Mouse (Mus musculus) lung, postnatal 0 days (tissue): ENCODE measurements around the gene Pfdn5. TPM values are rescaled to one million over a fixed set of nuclear protein-coding genes. Genes with fewer than 3 reads are reported as not detected.

Source experiments
- ATAC-seq: fragments of 200-750 bp; cut with Nextera tagmentation; 2 replicates; pipeline ENCODE4 v1.8.0; 2017; ENCODE audit warnings: moderate library complexity
- DNase-seq: peaks from one replicate; pipeline ENCODE4 v3.0.0-alpha.2; 2016; ENCODE audit warnings: low spot score
- H3K27ac ChIP-seq: fragments of 300-500 bp; sonication (generic); 2 replicates; pipeline ENCODE4 v1.5.1; 2014; ENCODE audit warnings: antibody characterized with exemption, mild to moderate bottlenecking, low read length, mixed read lengths
- H3K27me3 ChIP-seq: fragments of 300-500 bp; sonication (generic); replicated peaks from 2 replicates; pipeline ENCODE4 v1.6.1; 2014; ENCODE audit warnings: low read length, mixed read lengths; ENCODE audit not compliant: insufficient read depth
- H3K36me3 ChIP-seq: fragments of 300-500 bp; sonication (generic); 2 replicates; pipeline ENCODE4 v1.6.1; 2014; ENCODE audit warnings: low read length, mixed read lengths; ENCODE audit not compliant: insufficient read depth
- H3K4me1 ChIP-seq: fragments of 300-500 bp; sonication (generic); 2 replicates; pipeline ENCODE4 v1.6.1; 2014; ENCODE audit warnings: antibody characterized with exemption, low read depth, low read length, mixed read lengths; ENCODE audit not compliant: insufficient read depth
- H3K4me2 ChIP-seq: fragments of 300-500 bp; sonication (generic); replicated peaks from 2 replicates; pipeline ENCODE4 v1.6.1; 2014; ENCODE audit warnings: low read depth, mild to moderate bottlenecking, low read length, moderate library complexity, mixed read lengths
- H3K4me3 ChIP-seq: fragments of 300-500 bp; sonication (generic); 2 replicates; pipeline ENCODE4 v1.5.1; 2014; ENCODE audit warnings: low read depth, low read length
- H3K9ac ChIP-seq: fragments of 300-500 bp; sonication (generic); replicated peaks from 2 replicates; pipeline ENCODE4 v1.6.1; 2014; ENCODE audit warnings: low read depth, mild to moderate bottlenecking
- H3K9me3 ChIP-seq: fragments of 300-500 bp; sonication (generic); 2 replicates; pipeline ENCODE4 v1.6.1; 2016; ENCODE audit warnings: low read length, mixed read lengths
- CTCF ChIP-seq: IDR thresholded peaks from 2 replicates; pipeline ENCODE4 v1.5.1; 2016; ENCODE audit warnings: antibody characterized with exemption, mild to moderate bottlenecking
- EP300 ChIP-seq: IDR thresholded peaks from 2 replicates; pipeline ENCODE4 v1.6.1; 2016; ENCODE audit warnings: antibody characterized with exemption, mild to moderate bottlenecking, control low read depth
- WGBS: fragments of 180-500 bp; shearing (Covaris S2); extraction: QIAGEN DNeasy Blood & Tissue Kit; methylation state at CpG from one replicate; pipeline ENCODE4 v1.1.7; 2014; 5-methylcytosine and 5-hydroxymethylcytosine counted together
- polyA plus RNA-seq: library from polyadenylated mRNA; unstranded; fragments of >200 nt; fragmentation: Nextera tagmentation; extraction: Ambion mirVana; gene quantifications from 2 replicates; pipeline ENCODE4 v1.2.1, GENCODE M21; 2015

The Pfdn5 gene
- polyA plus RNA-seq, 1 experiment from 2014 or later, result 467 TPM

GRCm38 (mm10) chr15:102344490-102344889, 18.6 kb downstream of the Pfdn5 start:
- H3K9me3 ChIP-seq, result no peaks in the 10 kb centered on the region
- DNase-seq (no peak), ATAC-seq (no peak)
- H3K4me1 ChIP-seq, result no peaks in the 10 kb centered on the region
- WGBS, result 89% methylated on average over 3 of the region's 3 CpGs
- H3K4me3 ChIP-seq, result no peak overlapping the region
- H3K27me3 ChIP-seq, result no peaks in the 10 kb centered on the region
- no peak overlapping the region for H3K4me2 ChIP-seq
- no peak overlapping the region for H3K9ac ChIP-seq
- no peak overlapping the region for H3K27ac ChIP-seq
- TF ChIP-seq CTCF, result no peak
- TF ChIP-seq EP300, result no peak
- H3K36me3 ChIP-seq, result 0 out of 2 replicates have a peak, but pooled peaks cover 4% of the 10 kb centered on the region

DNA sequence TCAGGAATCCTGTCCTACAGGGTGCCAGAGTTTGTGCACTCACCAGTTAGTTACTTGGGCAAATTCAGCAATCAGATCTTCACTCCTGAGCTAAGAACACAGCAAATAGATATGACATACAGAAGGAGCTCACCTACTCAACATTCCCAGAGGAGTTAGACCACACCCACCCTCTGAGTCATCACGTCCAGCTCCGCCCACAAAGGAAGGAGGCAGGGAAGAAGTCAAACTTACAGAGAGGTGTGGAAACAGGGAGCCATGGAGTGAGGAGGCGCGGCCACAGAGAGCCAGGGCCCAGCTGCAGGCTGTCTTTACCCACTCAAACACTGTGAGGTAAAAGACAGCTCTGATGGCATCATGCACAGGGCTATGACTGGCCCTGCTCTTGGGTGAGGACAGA, 20.5 kb downstream of the Pfdn5 start:
- no peak for TF ChIP-seq CTCF
- no peak for TF ChIP-seq EP300

DNA sequence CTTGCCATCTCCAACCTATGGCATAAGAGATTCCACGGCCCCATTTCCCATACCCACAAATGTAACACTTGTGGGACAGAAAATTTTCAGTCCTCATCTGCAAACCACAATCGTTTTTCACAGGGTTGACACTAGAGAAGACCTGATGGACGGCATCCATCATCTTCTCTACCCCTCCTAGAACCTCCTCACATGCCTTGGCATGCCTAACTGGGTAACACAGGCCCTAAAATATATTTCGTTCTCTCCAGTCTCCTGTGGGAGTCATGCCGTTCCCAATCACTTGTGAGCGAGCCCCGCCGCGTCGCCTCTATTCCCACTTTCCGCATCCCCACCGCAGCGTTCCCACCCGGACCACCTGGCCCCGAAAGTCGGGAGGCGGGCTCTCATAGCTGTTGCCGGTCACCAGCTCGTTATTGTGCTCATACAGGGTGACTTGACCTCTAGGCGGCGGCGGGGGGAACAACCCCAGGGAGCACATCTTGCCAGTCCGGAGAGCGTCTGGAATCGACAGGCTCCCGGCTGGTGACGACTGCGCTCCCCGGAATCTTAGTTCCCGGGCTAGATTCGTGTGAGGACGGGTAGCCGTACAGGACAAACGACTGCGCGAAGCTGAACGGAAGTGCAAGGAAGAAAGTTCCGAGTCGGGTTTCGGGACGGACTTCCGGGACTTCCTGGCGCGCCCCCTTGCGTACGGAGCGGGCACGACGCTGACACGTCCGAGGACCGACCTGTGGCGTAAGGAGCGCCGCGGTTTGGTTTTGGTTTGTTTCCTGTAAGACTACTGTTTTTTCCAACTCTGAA, 24.4 kb downstream of the Pfdn5 start, which contains the start of gene Aaas:
Aaas (minus strand) TSS at position 634 of the 804 bp plus-strand sequence.
- no peaks in the 10 kb centered on the region for H3K9me3 ChIP-seq
- peak within 1 kb of the TSS; percentile 74 for H3K4me3 ChIP-seq
- peak; percentile 91 for ATAC-seq
- under 1% methylated on average over 56 of the region's 56 CpGs for WGBS
- H3K4me1 ChIP-seq, result peaks cover 3% of the 10 kb centered on the region; the same call in 1 of the 2 replicates
- H3K27me3 ChIP-seq, result no peaks in the 10 kb centered on the region
- H3K4me2 ChIP-seq, result peak within 1 kb of the TSS; percentile 93
- DNase-seq, result peak; percentile 98
- H3K27ac ChIP-seq, result peak within 1 kb of the TSS; percentile 81
- no peaks in the 10 kb centered on the region for H3K36me3 ChIP-seq
- peak within 1 kb of the TSS; percentile 69 for H3K9ac ChIP-seq
- TF ChIP-seq EP300, result no peak
- TF ChIP-seq CTCF, result peak; percentile 87

More for the DNA sequence above, 20.5 kb downstream of the Pfdn5 start:
- ATAC-seq, result no peak
- Histone ChIP-seq H3K4me1 (0 out of 2 replicates have a peak, but pooled peaks cover 3% of the 10 kb centered on the region), H3K27ac (no peak overlapping the region), H3K9me3 (no peaks in the 10 kb centered on the region), H3K4me2 (no peak overlapping the region), H3K27me3 (no peaks in the 10 kb centered on the region), H3K4me3 (no peak overlapping the region), H3K36me3 (0 out of 2 replicates have a peak, but pooled peaks cover 4% of the 10 kb centered on the region), H3K9ac (no peak overlapping the region)
- no peak for DNase-seq
- WGBS, result 53% methylated on average over 4 of the region's 4 CpGs

DNA sequence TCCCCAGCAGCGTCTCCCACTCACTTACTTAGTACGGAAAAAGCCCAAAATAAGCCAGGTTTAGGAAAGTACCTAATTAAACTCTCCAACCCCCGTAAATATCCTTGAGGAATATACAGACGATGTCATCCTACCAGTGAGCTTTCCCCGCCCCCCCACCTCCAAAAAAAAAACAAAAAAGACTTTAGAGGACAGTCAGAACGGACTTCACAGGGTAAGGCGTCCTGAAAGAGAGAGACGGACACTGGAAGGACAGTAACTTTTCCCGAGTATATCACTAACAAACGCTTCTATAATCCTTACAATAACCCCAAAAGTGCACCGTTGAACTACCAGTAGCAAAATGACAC, 25.0 kb downstream of the Pfdn5 start:
- Histone ChIP-seq H3K27ac (peak overlapping the region; percentile 81), H3K4me2 (peak overlapping the region; percentile 93), H3K9ac (peak overlapping the region; percentile 69; the same call in 1 of the 2 replicates), H3K27me3 (no peaks in the 10 kb centered on the region), H3K4me3 (peak overlapping the region; percentile 74), H3K4me1 (peaks cover 8% of the 10 kb centered on the region), H3K9me3 (no peaks in the 10 kb centered on the region), H3K36me3 (no peaks in the 10 kb centered on the region)
- no peak for TF ChIP-seq CTCF
- TF ChIP-seq EP300, result no peak
- WGBS, result 7% methylated on average over 11 of the region's 11 CpGs
- ATAC-seq, result peak; percentile 57
- peak; percentile 34 for DNase-seq

DNA sequence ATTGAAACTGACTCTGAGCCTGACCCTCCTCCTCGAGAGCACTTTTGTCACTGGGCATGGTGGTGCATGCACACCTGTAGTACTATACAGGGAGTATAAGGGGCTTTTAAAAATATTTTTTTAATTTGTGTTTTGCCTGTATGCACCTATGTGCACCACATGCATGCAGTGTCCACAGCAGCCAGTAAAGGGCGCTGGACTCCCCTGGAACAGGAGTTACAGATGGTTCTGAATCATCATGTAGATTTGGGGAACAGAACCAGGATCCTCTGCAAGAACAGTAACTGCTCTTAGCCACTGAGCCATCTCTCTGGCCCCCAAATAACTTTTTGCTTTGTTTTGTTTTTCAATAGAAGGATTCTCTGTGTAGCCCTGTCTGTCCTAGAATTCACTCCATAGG, 26.3 kb downstream of the Pfdn5 start:
- H3K4me1 ChIP-seq, result peaks cover 10% of the 10 kb centered on the region
- H3K4me2 ChIP-seq, result no peak overlapping the region
- H3K27me3 ChIP-seq, result no peaks in the 10 kb centered on the region; the same call in 1 of the 2 replicates
- H3K27ac ChIP-seq, result no peak overlapping the region
- no peaks in the 10 kb centered on the region for H3K9me3 ChIP-seq
- H3K4me3 ChIP-seq, result no peak overlapping the region
- DNase-seq, result no peak
- 58% methylated on average over 2 of the region's 2 CpGs for WGBS
- no peak for ATAC-seq
- peak; percentile 52 for TF ChIP-seq CTCF
- TF ChIP-seq EP300, result no peak
- no peaks in the 10 kb centered on the region for H3K36me3 ChIP-seq
- no peak overlapping the region for H3K9ac ChIP-seq

DNA sequence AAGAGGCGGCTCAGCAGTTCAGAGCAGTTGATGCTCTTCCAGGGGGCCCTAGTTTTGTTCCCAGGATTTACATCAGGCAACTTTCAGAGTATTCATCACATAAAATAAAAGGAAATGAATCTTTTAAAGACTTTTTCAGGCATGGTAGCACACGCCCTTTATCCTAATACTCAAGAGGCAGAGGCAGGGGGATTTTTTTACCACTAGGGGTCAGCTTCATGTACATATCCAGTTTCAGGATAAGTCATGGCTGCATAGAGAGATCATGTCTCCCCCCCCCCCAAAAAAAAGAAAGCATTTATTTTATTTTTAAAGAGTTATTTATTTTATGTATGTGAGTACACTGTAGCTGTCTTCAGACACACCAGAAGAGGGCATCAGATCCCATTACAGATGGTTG, 28.1 kb downstream of the Pfdn5 start:
- Histone ChIP-seq H3K27ac (no peak overlapping the region), H3K9ac (no peak overlapping the region), H3K4me1 (peaks cover 10% of the 10 kb centered on the region), H3K4me3 (no peak overlapping the region), H3K9me3 (no peaks in the 10 kb centered on the region), H3K4me2 (no peak overlapping the region), H3K36me3 (no peaks in the 10 kb centered on the region), H3K27me3 (peaks cover 8% of the 10 kb centered on the region; the same call in 1 of the 2 replicates)
- ATAC-seq (no peak), DNase-seq (no peak)
- TF ChIP-seq EP300, result no peak
- TF ChIP-seq CTCF, result peak; percentile 34
- 81% methylated on average over 2 of the region's 2 CpGs for WGBS
